Mouse (Mus musculus): ENCODE data around the gene 4930562C15Rik.

DNA sequence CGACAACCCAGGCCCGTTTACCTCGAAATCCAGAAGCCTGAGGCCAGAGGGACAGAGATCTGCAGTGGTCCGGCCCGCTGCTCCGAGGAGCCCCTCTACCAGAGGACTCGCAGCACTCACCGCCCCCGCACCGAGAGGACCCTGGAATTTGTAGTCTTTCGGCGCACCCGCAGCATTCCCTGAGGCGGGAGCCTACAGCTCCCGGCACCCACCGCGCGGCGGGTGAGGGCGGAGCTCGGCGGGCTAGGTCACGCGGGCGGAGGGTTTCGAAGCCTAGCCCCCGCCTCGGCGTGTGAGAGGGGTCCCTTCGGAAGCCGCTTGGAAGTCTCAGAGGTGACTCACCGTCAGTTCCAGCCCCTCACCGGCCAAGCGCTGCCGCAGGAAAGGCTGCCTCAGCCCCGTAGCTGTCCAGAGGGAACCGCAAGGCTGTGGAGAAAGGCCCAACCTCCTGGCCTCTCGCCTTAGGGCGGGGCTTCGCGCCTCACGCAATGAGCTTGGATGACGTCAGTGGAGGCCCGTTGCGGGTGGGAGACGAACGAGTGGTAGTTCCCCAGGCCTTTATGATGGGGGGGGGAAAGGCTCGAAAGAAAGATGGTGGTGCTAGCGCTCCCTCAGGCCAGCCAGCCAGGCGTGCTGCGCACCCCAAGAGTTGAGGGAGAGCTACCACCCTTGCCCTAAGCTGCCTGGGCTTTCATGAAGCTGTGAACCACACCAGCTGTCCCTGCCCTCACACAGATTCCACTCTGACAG is 45.2 kb upstream of the 4930562C15Rik start, which contains the start of gene Cdip1:
- TF ChIP-seq EP300 (IDR thresholded peaks at IDR 0.05; ENCODE audit: insufficient read depth, low read depth, low read length) (no peak), CTCF (IDR thresholded peaks at IDR 0.05; ENCODE audit: low read depth, low read length) (no peak)

Data from ES-Bruce4 (cell line).